Mouse (Mus musculus): ENCODE data around the gene Lce1b.

DNA sequence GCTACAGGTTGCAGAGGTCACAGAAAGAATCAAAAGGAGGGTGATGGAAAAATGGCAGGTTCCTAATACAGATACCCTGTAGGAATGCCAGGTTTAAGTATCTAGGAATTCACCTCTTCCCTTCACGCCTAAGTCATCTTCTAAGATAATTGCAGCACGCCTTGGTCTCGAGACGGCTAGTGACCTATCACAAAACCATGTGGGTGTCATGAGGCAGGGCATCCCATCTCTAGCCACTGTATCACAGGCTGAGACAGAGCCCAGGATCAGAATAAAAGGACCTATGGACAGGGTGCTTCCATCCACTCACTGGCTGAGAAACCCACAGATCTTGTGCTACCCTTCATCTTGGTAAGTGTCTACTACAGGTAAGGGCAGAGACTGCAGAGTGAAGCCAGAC, 22.2 kb upstream of the Lce1b start, which contains the start of gene Lce1c:
- TF ChIP-seq POLR2A (IDR thresholded peaks at IDR 0.05; ENCODE audit: borderline replicate concordance, extremely low read depth, low read depth, low read length), result no peak
- TF ChIP-seq CTCF (IDR thresholded peaks at IDR 0.05; ENCODE audit: insufficient read depth, low read length), result no peak

Data from lung, adult 2 months (tissue).